Mouse (Mus musculus) NIH3T3 (cell line): Measurements from ENCODE around the gene Itga2b.

Experiments
- DNase-seq: peaks from one replicate; pipeline ENCODE4 v3.0.0-alpha.2; 2012; ENCODE audit warnings: low read depth

The Itga2b gene

GRCm38 (mm10) chr11:102469648-102470357 lies at the start of gene Itga2b:
Gene Itga2b, minus strand, starts transcription at chr11:102470122.
- DNase-seq = no peak

- DNase-seq = no peak
Observed at GRCm38 (mm10) chr11:102514793-102515424, 45.0 kb upstream of the Itga2b start.

- DNase-seq = no peak
Observed at GRCm38 (mm10) chr11:102510226-102510625, 40.3 kb upstream of the Itga2b start.

GRCm38 (mm10) chr11:102496732-102497131 lies 26.8 kb upstream of the Itga2b start:
- DNase-seq = no peak

- DNase-seq = no peak
Observed at GRCm38 (mm10) chr11:102496206-102496605, 26.3 kb upstream of the Itga2b start.

- DNase-seq = no peak
Observed at GRCm38 (mm10) chr11:102495742-102496141, 25.8 kb upstream of the Itga2b start.

GRCm38 (mm10) chr11:102495114-102495513 lies 25.2 kb upstream of the Itga2b start:
- DNase-seq = no peak

GRCm38 (mm10) chr11:102494063-102494650 lies 24.2 kb upstream of the Itga2b start:
- no peak for DNase-seq

- no peak for DNase-seq
Observed at GRCm38 (mm10) chr11:102493241-102493640, 23.3 kb upstream of the Itga2b start.

- no peak for DNase-seq
Observed at GRCm38 (mm10) chr11:102487901-102488300, 18.0 kb upstream of the Itga2b start.

- DNase-seq = peak; percentile 90
Observed at GRCm38 (mm10) chr11:102486733-102487386, 16.9 kb upstream of the Itga2b start.

- no peak for DNase-seq
Observed at GRCm38 (mm10) chr11:102481779-102482178, 11.9 kb upstream of the Itga2b start.

- DNase-seq = peak; percentile 51
Observed at GRCm38 (mm10) chr11:102480897-102481296, 11.0 kb upstream of the Itga2b start.

- no peak for DNase-seq
Observed at GRCm38 (mm10) chr11:102480111-102480510, 10.2 kb upstream of the Itga2b start.

GRCm38 (mm10) chr11:102479581-102479980 lies 9.7 kb upstream of the Itga2b start:
- DNase-seq = no peak

GRCm38 (mm10) chr11:102478671-102479070 lies 8.7 kb upstream of the Itga2b start:
- DNase-seq = no peak

GRCm38 (mm10) chr11:102475027-102475426 lies 5.1 kb upstream of the Itga2b start:
- DNase-seq = no peak

- DNase-seq = peak; percentile 100
Observed at GRCm38 (mm10) chr11:102467041-102467631, 2.8 kb downstream of the Itga2b start.

GRCm38 (mm10) chr11:102465713-102466436 lies 4.0 kb downstream of the Itga2b start:
- DNase-seq = peak; percentile 98

- no peak for DNase-seq
Observed at GRCm38 (mm10) chr11:102464901-102465300, 5.0 kb downstream of the Itga2b start.

- DNase-seq = no peak
Observed at GRCm38 (mm10) chr11:102461764-102462163, 8.2 kb downstream of the Itga2b start.

- DNase-seq = no peak
Observed at GRCm38 (mm10) chr11:102460541-102460940, 9.4 kb downstream of the Itga2b start.
